Mouse (Mus musculus): ENCODE measurements around the gene Slc22a4.
"Not testable (repeated sequence)": the region's sequence is repeated elsewhere in the genome, so short reads cannot be mapped to it uniquely, and the experiment has no call there.

Slc22a4 gene

DNA sequence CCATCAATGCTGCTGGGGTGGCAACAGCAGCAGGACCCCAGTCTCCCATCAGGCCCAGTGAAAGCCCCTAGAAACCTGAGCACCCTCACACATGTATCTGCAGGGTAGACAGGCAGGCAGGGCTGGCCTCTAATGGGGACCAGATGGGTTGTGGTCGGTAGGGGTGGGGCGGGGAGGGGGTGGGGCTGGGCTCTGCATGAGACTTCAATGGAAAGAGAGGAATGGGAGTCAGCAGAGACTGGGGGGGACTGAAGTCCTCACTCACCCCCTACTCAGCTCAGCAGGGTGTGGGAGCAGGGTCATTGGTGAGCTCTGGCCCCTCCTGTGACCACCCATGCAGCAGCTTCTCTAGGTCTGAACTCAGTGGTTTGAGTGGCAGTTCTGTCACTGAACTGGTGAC lies 29.5 kb upstream of the Slc22a4 start:
- DNase-seq (ENCODE audit: low spot score), result peak; percentile 59

- DNase-seq (ENCODE audit: low spot score), result peak; percentile 91
Measured at GRCm38 (mm10) chr11:54056132-54056531, 28.2 kb upstream of the Slc22a4 start.

DNA sequence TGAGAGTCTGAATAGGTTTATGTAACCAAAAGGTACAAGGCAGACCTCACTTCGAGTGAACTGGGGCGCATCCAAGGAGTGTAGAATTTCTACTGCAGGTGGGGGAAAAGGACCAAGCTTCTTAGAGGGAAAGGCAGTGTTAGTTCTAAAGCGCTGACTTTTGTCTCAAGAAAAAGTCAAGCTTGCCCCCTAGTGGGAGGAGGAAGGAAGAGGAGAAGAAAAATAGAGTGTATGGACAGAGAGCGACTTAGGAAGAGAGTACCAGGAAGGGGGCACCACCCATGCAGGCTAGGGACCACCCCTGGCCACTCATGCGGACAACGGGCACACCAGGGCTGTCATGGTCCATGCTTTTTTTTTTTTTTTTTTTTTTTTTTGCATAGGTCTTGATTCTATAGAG lies 26.4 kb upstream of the Slc22a4 start:
- peak; percentile 80 for DNase-seq (ENCODE audit: low spot score)

- DNase-seq (ENCODE audit: low spot score), result no peak
Measured at GRCm38 (mm10) chr11:54053090-54053489, 25.2 kb upstream of the Slc22a4 start.

GRCm38 (mm10) chr11:54052128-54052527 lies 24.2 kb upstream of the Slc22a4 start:
- DNase-seq (ENCODE audit: low spot score), result no peak

DNA sequence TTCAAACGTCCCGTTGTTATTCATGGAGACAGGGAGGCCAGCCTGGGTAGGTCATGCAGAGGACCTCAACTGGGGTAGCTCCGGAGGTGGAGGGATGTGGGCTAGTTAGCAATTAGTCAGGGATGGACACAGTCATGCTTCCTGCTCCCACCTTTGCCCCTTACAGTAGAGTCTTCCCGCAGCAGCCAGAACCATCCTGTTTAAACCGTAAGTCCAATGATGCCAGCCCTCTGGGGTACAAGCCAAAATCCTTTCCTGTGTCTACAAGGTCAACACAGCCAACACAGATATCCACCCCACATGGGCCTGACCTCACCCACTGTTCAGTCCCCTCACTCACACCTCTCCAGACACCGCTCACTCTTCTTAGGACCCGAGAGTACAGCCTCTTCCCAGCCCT lies 23.3 kb upstream of the Slc22a4 start:
- no peak for DNase-seq (ENCODE audit: low spot score)

DNA sequence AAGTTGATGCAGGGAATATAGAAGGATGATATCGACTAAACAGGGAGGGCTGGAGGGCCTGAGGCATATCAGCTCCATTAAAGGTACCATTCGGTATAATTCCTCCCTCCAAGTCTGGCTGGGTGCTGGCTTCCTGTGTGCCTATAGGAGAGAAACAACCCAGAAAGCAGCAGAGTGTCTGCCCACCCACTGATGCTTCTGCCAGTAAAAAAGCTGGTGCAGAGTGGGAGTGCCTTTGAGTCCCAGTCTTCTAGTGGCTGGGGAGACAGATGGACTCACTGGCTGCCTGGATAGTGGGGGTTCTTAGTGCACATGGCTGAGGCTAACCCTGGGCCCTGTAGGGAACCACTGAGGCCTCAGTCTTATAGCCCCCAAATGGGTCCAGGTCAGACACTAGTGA lies 22.3 kb upstream of the Slc22a4 start:
- no peak for DNase-seq (ENCODE audit: low spot score)

DNA sequence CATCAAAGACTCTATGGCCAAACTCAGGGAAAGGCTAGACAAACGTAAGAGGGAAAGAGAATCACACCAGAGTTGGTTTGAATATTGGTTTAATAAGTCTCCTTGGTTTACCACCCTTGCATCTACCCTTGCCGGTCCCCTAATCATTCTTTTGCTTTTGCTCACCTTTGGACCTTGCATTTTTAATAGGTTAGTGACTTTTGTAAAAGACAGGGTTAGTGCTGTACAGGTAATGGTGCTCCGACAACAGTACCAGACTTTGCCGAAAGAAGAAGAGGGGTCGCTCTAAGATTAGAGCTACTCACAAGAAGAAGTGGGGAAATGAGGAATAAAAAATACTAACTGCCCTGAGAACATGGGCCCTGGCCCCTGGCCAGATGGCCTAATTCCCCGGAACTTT lies 12.8 kb upstream of the Slc22a4 start:
- no peak for DNase-seq (ENCODE audit: low spot score)

DNA sequence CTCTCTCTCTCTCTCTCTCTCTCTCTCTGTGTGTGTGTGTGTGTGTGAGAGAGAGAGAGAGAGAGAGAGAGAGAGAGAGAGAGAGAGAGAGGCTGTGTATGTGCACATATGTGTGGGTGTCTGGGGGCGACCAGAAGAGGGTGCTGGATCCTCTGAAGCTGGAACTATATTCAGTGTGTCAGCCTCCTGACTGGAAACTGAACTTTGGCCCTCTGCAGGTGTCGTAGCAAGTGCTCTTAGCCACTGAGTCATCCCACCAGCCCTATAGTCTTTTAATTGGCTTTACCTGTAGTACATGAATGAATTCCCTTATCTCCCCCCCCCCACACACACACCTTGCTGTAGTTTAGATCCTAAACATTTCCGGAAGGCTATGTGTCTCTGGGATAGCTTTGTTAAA lies 5.0 kb upstream of the Slc22a4 start:
- DNase-seq (ENCODE audit: low spot score), result not testable (repeated sequence)

DNA sequence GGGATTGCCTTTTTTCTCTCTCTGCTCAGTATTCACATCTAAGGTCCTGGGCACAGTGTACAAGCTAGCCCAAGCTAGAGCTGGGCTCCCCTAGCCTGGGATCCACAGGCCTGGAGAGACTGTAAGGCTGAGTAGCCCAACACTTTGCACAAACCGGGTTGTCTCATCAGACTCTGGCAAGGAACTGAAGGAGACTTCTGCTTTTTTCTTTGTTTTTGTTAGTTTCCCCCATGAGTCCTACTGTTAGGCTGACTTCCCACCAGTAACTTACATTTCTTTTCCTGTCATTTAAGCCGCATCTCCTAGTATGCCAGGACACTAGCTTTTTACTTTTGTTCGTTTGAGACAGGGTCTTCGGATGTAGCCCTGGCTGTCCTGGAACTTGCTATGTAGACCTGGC lies 1.1 kb upstream of the Slc22a4 start:
- DNase-seq (ENCODE audit: low spot score), result no peak

DNA sequence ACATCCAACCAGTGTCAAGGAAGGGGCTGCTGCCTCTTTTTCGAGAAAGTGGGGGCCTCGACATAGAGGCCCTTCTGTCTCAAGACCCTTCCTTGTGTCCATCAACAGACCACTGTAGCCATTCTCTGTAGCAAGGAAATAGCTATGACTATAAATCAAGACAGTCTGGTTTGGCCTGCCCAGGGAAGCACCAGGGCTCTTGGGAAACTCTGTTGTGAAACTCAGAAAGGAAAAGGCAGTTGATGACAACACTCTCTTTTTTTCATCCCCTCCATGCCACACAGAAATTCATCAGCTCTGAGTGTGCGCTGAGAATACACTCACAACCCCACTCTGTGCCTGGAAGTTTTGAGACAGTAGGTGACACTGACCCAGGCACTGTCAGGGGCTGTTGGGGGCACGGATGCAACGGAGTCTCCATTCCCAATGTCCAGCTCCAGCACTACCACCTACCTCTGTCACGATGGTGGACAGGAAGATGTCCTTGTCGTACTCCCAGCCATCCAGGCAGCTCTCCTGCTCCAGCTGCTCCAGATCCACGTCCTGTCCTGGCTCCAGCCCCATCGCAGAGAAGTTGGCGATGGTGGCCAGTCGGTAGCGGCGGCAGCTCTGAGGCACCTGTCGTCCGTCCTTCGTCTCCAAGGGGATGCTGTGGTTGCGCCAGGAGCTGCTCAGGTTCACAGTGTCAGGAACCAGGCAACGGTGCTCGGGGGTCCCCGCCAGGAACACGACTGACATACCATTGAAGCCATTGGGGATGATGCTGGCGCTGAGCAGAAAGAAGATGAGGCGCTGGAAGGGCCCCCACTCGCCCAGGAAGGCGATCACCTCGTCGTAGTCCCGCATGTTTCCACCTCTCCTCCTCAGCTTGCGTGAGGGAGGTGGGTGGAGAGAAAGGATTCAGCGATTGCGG lies 503 bp downstream of the Slc22a4 start:
- no peak for DNase-seq (ENCODE audit: low spot score)

DNA sequence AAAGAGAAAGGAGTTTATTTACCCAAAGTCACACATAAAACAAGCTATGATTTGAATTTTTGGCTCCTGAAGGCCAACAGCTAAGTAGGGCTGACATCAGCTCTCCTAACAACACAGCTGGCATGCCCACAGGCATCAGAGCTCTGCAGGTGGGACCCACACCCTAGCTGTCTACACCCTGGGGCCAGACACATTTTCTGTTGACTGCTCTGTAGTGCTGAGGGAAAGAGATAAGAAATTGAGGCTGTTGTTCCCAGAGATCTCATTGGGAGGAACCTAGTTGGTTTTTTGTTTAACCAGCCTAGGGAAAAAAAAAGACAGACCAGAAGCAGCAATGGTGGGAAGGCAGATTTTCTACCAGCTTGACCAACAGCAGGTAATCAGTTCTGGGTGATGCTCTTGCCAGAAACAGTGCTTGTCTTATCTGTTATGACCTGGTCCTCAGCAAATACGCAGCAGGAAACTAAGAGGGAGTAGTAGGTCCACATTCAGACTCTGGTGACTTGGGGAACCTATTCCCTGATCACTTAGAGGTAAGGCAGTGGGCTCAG lies 1.3 kb downstream of the Slc22a4 start:
- DNase-seq (ENCODE audit: low spot score), result no peak

GRCm38 (mm10) chr11:54021396-54022093 lies 6.3 kb downstream of the Slc22a4 start:
- no peak for DNase-seq (ENCODE audit: low spot score)

DNA sequence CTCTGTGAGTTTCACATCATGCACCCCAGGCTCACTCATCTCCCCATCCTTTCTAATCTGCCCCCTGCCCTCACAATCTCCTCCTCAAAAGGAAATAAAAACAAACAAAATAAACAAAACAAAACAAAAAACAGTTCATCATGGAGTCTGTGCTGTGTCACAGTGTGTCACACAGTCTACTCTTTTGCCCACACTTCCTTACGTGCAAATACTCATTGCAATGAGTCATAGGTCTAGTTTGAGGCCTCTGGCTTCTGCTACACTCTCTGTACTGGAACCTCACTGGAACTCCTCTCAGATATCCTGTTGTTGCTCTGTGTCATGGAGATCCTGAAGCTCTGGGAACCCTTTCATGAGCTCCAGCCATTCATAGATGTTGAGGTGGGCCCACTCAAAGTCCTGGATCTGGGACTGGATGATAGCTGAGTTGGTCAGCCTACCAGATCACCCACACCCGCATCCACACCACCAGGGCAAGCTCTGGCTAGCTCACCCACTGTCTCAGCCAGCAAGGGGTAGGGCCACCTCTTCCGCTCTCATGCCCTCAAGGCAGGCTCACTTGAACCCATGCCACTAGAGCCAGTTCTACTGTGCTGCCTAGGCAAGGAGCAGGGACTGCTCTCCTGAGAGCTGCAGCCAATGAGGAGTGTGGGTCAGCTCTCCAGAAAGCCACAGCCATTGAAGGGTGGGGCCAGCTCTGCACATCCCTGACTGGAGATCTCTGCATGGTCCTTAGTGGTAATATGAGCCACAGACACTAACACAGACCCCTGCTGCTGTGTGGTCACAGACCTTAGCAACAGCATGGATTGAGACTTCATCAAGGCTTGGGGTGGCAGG lies 8.8 kb downstream of the Slc22a4 start:
- no peak for DNase-seq (ENCODE audit: low spot score)

- DNase-seq (ENCODE audit: low spot score), result no peak
Measured at GRCm38 (mm10) chr11:54017596-54017995, 10.3 kb downstream of the Slc22a4 start.

DNA sequence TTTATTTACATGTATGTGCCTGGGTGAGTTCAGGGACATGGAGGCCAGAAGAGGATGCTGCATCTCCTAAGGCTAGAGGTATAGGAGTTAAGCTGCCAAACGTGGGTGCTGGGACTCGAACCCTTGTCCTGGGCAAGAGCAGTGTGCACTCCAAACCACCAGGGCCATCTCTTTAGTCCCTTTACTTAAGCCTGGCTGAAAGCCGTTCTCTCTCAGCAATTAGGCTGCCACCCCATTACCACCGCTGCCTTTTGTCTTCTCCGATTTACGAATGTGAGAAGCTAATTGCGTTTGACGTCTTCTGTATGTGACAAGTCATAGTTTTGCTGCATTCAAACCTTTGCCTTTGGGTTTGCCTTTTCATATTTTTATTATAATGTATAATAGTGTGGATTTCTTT lies 11.8 kb downstream of the Slc22a4 start:
- DNase-seq (ENCODE audit: low spot score), result no peak

- no peak for DNase-seq (ENCODE audit: low spot score)
Measured at GRCm38 (mm10) chr11:54012961-54013360, 14.9 kb downstream of the Slc22a4 start.

- DNase-seq (ENCODE audit: low spot score), result no peak
Measured at GRCm38 (mm10) chr11:54011255-54011654, 16.6 kb downstream of the Slc22a4 start.

GRCm38 (mm10) chr11:54008416-54008920 lies 19.4 kb downstream of the Slc22a4 start:
- DNase-seq (ENCODE audit: low spot score), result no peak

DNA sequence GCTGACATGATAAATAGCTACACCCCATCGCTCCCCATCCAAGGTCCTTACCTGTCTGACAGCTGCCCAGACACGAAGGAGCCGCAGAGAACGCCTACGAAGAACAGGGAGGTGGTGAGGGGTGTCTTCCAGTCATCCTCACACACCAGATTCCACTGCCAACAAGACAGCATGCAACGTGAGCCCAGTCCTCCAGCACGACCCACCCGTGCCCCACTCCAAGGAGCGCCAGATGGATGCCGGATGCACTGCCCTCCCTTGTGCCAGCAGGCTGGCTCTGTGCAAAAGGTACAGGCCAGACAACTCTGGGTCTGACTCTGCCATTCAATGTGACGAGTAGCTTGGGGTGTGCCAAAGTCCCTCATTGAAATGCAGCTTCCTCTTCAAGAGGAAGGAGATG lies 20.2 kb downstream of the Slc22a4 start:
- DNase-seq (ENCODE audit: low spot score), result no peak

- no peak for DNase-seq (ENCODE audit: low spot score)
Measured at GRCm38 (mm10) chr11:54006901-54007300, 21.0 kb downstream of the Slc22a4 start.

GRCm38 (mm10) chr11:54006362-54006761 lies 21.5 kb downstream of the Slc22a4 start:
- not testable (repeated sequence) for DNase-seq (ENCODE audit: low spot score)

Measured in embryo, embryonic 10 days (tissue).